ENCODE assay signal across 20 mouse cellular contexts in genomic region chr4:32489186-32489585, GRCm38 (mm10).
DNase-seq lines count a peak whose midpoint lies in the region; ATAC-seq lines count a peak whose summit lies in the region.
"Had no signal": no experiment of that assay in that cellular context is flagged by ENCODE, and none has a peak within 500 bp of the region (broad histone marks: within the 10 kb centered on the region; RNA-seq: fewer than 3 reads in every experiment).

No protein-coding gene starts in this region.

- peaks cover 20% of the 10 kb centered on the region for H3K4me1 ChIP-seq in neural tube, embryonic 15.5 days
- H3K4me1 ChIP-seq in forebrain, embryonic 13.5 days, result peaks cover 31% of the 10 kb centered on the region

- H3K4me3 ChIP-seq in neural tube, embryonic 15.5 days (replicated peaks), result no peak overlapping the region
- no peak overlapping the region for H3K4me3 ChIP-seq in forebrain, embryonic 13.5 days
- H3K4me3 ChIP-seq: embryonic facial prominence, embryonic 10.5 days; embryonic facial prominence, embryonic 12.5 days had no signal

- ATAC-seq in neural tube, embryonic 15.5 days (ENCODE audit: low FRiP score), result no peak
- ATAC-seq in forebrain, embryonic 13.5 days, result no peak
- ATAC-seq: activated CD4-positive, CD25-positive, alpha-beta regulatory T cell, adult 4 months; forebrain, embryonic 14.5 days; forebrain, embryonic 16.5 days; Patski had no signal

- H3K4me2 ChIP-seq in neural tube, embryonic 15.5 days, result no peak overlapping the region
- H3K4me2 ChIP-seq in forebrain, embryonic 13.5 days, result no peak overlapping the region
- H3K4me2 ChIP-seq: embryonic facial prominence, embryonic 12.5 days had no signal

- H3K27me3 ChIP-seq in neural tube, embryonic 15.5 days (replicated peaks), result no peaks in the 10 kb centered on the region
- no peaks in the 10 kb centered on the region for H3K27me3 ChIP-seq in forebrain, embryonic 13.5 days
- H3K27me3 ChIP-seq: embryonic facial prominence, embryonic 12.5 days; Patski had no signal

- H3K36me3 ChIP-seq in neural tube, embryonic 15.5 days, result no peaks in the 10 kb centered on the region
- no peaks in the 10 kb centered on the region for H3K36me3 ChIP-seq in forebrain, embryonic 13.5 days (ENCODE audit: poor library complexity, severe bottlenecking)
- H3K36me3 ChIP-seq: embryonic facial prominence, embryonic 10.5 days; embryonic facial prominence, embryonic 12.5 days; G1E had no signal

- 55% methylated on average over 1 of the region's 1 CpGs for WGBS in neural tube, embryonic 15.5 days
- 85% methylated on average over 1 of the region's 1 CpGs for WGBS in forebrain, embryonic 13.5 days

- H3K27ac ChIP-seq in neural tube, embryonic 15.5 days (replicated peaks), result no peak overlapping the region
- no peak overlapping the region for H3K27ac ChIP-seq in forebrain, embryonic 13.5 days
- H3K27ac ChIP-seq: embryonic facial prominence, embryonic 10.5 days; embryonic facial prominence, embryonic 12.5 days had no signal

- DNase-seq in neural tube, embryonic 10.5 days (ENCODE audit: extremely low spot score, low spot score), result peak; percentile 9
- DNase-seq in R1 (ENCODE audit: low read depth, low spot score), result peak; percentile 88
- no peak for DNase-seq in layer of hippocampus, postnatal 25 days (ENCODE audit: extremely low spot score in 1 of 2, low spot score in 1 of 2)
- DNase-seq: adrenal gland, adult 8-10 months; adrenal gland, postnatal 14 days; adrenal gland, postnatal 36 days; cerebellum, adult 11-12 months; cerebellum, adult 2 months; cerebellum, adult 9-10 months; cerebellum, postnatal 10 days; cerebellum, postnatal 25 days had no signal

- H3K9ac ChIP-seq in neural tube, embryonic 15.5 days (replicated peaks), result no peak overlapping the region
- H3K9ac ChIP-seq in forebrain, embryonic 13.5 days, result no peak overlapping the region
- H3K9ac ChIP-seq: embryonic facial prominence, embryonic 12.5 days had no signal

- no peaks in the 10 kb centered on the region for H3K9me3 ChIP-seq in neural tube, embryonic 15.5 days (replicated peaks)
- no peaks in the 10 kb centered on the region for H3K9me3 ChIP-seq in forebrain, embryonic 13.5 days (replicated peaks)
- H3K9me3 ChIP-seq: embryonic facial prominence, embryonic 10.5 days; embryonic facial prominence, embryonic 12.5 days; G1E had no signal

Comparison
In these comparisons a context has a peak if more than half of its experiments do, and no peak if none do; other contexts are left out.
1. DNase-seq: peak in neural tube, embryonic 10.5 days (single experiment) and R1 (single experiment); none in layer of hippocampus, postnatal 25 days (0 of 2).